Comparison of ENCODE assay signal across 21 mouse cellular contexts in genomic region chr12:101740045-101740444, GRCm38 (mm10). TPM values are rescaled to one million over a fixed set of nuclear protein-coding genes. Genes with fewer than 3 reads are reported as not detected.
A peak's percentile ranks its signal among the peaks of the same experiment; 100 is the strongest.
DNase-seq lines count a peak whose midpoint lies in the region; ATAC-seq and TF ChIP-seq lines count a peak whose summit lies in the region.
"Had no signal": no experiment of that assay in that cellular context is flagged by ENCODE, and none has a peak within 500 bp of the region (broad histone marks: within the 10 kb centered on the region; RNA-seq: fewer than 3 reads in every experiment).

No protein-coding gene starts in this region.

- no peak overlapping the region for H3K4me3 ChIP-seq in kidney, embryonic 16.5 days (ENCODE audit: low read length)
- H3K4me3 ChIP-seq in MEL (ENCODE audit: control insufficient read depth in 1 of 2, insufficient read depth in 1 of 2, low read depth in 2 of 2, low read length in 2 of 2) = no peak overlapping the region
- no peak overlapping the region for H3K4me3 ChIP-seq in midbrain, embryonic 13.5 days (replicated peaks)
- H3K4me3 ChIP-seq: embryonic facial prominence, embryonic 12.5 days; left cerebral cortex, adult 2 months; lung, embryonic 15.5 days; neural tube, embryonic 12.5 days had no signal

- TF ChIP-seq POLR2A in MEL (IDR thresholded peaks at IDR 0.05; ENCODE audit: control insufficient read depth in 1 of 2, insufficient read depth in 1 of 2, low read depth in 1 of 2, low read length in 2 of 2, poor library complexity in 1 of 2) = no peak

- H3K9ac ChIP-seq in kidney, embryonic 16.5 days (replicated peaks; ENCODE audit: low read length) = no peak overlapping the region
- no peak overlapping the region for H3K9ac ChIP-seq in MEL (ENCODE audit: control insufficient read depth, low read depth, low read length, poor library complexity, severe bottlenecking)
- no peak overlapping the region for H3K9ac ChIP-seq in midbrain, embryonic 13.5 days (replicated peaks)
- H3K9ac ChIP-seq: embryonic facial prominence, embryonic 12.5 days; forebrain, postnatal 0 days; hindbrain, embryonic 14.5 days; lung, embryonic 15.5 days; neural tube, embryonic 12.5 days had no signal

- H3K79me2 ChIP-seq in MEL (ENCODE audit: control insufficient read depth, insufficient read depth, low read length, poor library complexity) = no peaks in the 10 kb centered on the region

- TF ChIP-seq RAD21 in MEL (IDR thresholded peaks at IDR 0.05; ENCODE audit: low read depth, low read length) = no peak

- peak overlapping the region; percentile 52; the same call in 1 of the 2 replicates for H3K27ac ChIP-seq in kidney, embryonic 16.5 days (ENCODE audit: low read length)
- no peak overlapping the region for H3K27ac ChIP-seq in MEL (ENCODE audit: control insufficient read depth, low read depth, low read length)
- H3K27ac ChIP-seq in midbrain, embryonic 13.5 days = no peak overlapping the region
- H3K27ac ChIP-seq: embryonic facial prominence, embryonic 12.5 days; hindbrain, embryonic 14.5 days; left cerebral cortex, adult 2 months; lung, embryonic 15.5 days; neural tube, embryonic 12.5 days had no signal

- no peak for DNase-seq in kidney, adult 11 months
- peak; percentile 12 for DNase-seq in A20 (ENCODE audit: low read depth, low spot score)
- DNase-seq in MEL (ENCODE audit: low read depth, low spot score) = peak; percentile 41
- DNase-seq in kidney, postnatal 36 days = peak; percentile 32 to 58
- no peak for DNase-seq in right cerebral cortex, adult 18-20 months
- DNase-seq: adrenal gland, adult 8-10 months; cerebellum, adult 11-12 months; cerebellum, postnatal 25 days; forebrain, postnatal 0 days; gastrocnemius, postnatal 14 days; heart, postnatal 14 days; right cerebral cortex, postnatal 14 days had no signal

- no peak for ATAC-seq in kidney, embryonic 16.5 days (ENCODE audit: low FRiP score, low TSS enrichment)
- ATAC-seq in midbrain, embryonic 13.5 days = no peak
- ATAC-seq: forebrain, postnatal 0 days; intestine, embryonic 16.5 days had no signal

- WGBS in kidney, embryonic 16.5 days = 12% methylated on average over 2 of the region's 2 CpGs
- 85% methylated on average over 2 of the region's 2 CpGs for WGBS in midbrain, embryonic 13.5 days

- no peaks in the 10 kb centered on the region for H3K9me3 ChIP-seq in kidney, embryonic 16.5 days (ENCODE audit: low read length)
- H3K9me3 ChIP-seq in MEL (replicated peaks; ENCODE audit: insufficient read depth, low read length) = no peaks in the 10 kb centered on the region
- no peaks in the 10 kb centered on the region for H3K9me3 ChIP-seq in midbrain, embryonic 13.5 days
- H3K9me3 ChIP-seq: embryonic facial prominence, embryonic 12.5 days; lung, embryonic 15.5 days; neural tube, embryonic 12.5 days had no signal

- H3K36me3 ChIP-seq in kidney, embryonic 16.5 days (ENCODE audit: insufficient read depth, low read length) = no peaks in the 10 kb centered on the region
- H3K36me3 ChIP-seq in MEL (ENCODE audit: control insufficient read depth in 1 of 2, insufficient read depth in 2 of 2, low read length in 2 of 2) = no peaks in the 10 kb centered on the region
- no peaks in the 10 kb centered on the region for H3K36me3 ChIP-seq in midbrain, embryonic 13.5 days
- H3K36me3 ChIP-seq: embryonic facial prominence, embryonic 12.5 days; lung, embryonic 15.5 days; neural tube, embryonic 12.5 days had no signal

- TF ChIP-seq CTCF in MEL (IDR thresholded peaks at IDR 0.05 in 2 of 3, conservative IDR thresholded peaks at IDR 0.05 in 1 of 3; ENCODE audit: control insufficient read depth in 1 of 3, insufficient read depth in 1 of 3, low read depth in 2 of 3, low read length in 3 of 3, poor library complexity in 1 of 3, severe bottlenecking in 1 of 3) = no peak

- no peak overlapping the region for H3K4me2 ChIP-seq in kidney, embryonic 16.5 days (replicated peaks; ENCODE audit: low read depth, low read length)
- H3K4me2 ChIP-seq in midbrain, embryonic 13.5 days (replicated peaks) = no peak overlapping the region
- H3K4me2 ChIP-seq: embryonic facial prominence, embryonic 12.5 days; hindbrain, embryonic 14.5 days; lung, embryonic 15.5 days; neural tube, embryonic 12.5 days had no signal

- TF ChIP-seq EP300 in MEL (IDR thresholded peaks at IDR 0.05; ENCODE audit: low read depth in 1 of 2, low read length in 2 of 2) = no peak

- peaks cover 7% of the 10 kb centered on the region; the same call in 1 of the 2 replicates for H3K4me1 ChIP-seq in kidney, embryonic 16.5 days (ENCODE audit: insufficient read depth, low read length)
- H3K4me1 ChIP-seq in MEL (ENCODE audit: control insufficient read depth in 1 of 2, insufficient read depth in 2 of 2, low read length in 2 of 2) = no peaks in the 10 kb centered on the region
- H3K4me1 ChIP-seq in midbrain, embryonic 13.5 days (replicated peaks) = no peaks in the 10 kb centered on the region
- H3K4me1 ChIP-seq: embryonic facial prominence, embryonic 12.5 days; lung, embryonic 15.5 days; neural tube, embryonic 12.5 days had no signal

- H3K27me3 ChIP-seq in kidney, embryonic 16.5 days (ENCODE audit: insufficient read depth, low read length) = no peaks in the 10 kb centered on the region
- no peaks in the 10 kb centered on the region; a peak in 2 of 4 replicates for H3K27me3 ChIP-seq in MEL (ENCODE audit: control insufficient read depth in 1 of 2, insufficient read depth in 2 of 2, low read length in 2 of 2)
- no peaks in the 10 kb centered on the region for H3K27me3 ChIP-seq in midbrain, embryonic 13.5 days
- H3K27me3 ChIP-seq: embryonic facial prominence, embryonic 12.5 days; lung, embryonic 15.5 days; neural tube, embryonic 12.5 days had no signal

TF ChIP-seq in MEL, 35 proteins besides CTCF, POLR2A, EP300 and RAD21:
- TF ChIP-seq MAZ (IDR thresholded peaks at IDR 0.05; ENCODE audit: low read depth, low read length) = no peak
- no peak for TF ChIP-seq CHD1 (IDR thresholded peaks at IDR 0.05; ENCODE audit: low read depth, low read length)
- no peak for TF ChIP-seq E2F4 (IDR thresholded peaks at IDR 0.05; ENCODE audit: borderline replicate concordance, low read depth, low read length)
- no peak for TF ChIP-seq ZMIZ1 (IDR thresholded peaks at IDR 0.05; ENCODE audit: low read depth, low read length)
- TF ChIP-seq POLR2AphosphoS5 (IDR thresholded peaks at IDR 0.05; ENCODE audit: borderline replicate concordance, low read depth, low read length) = no peak
- no peak for TF ChIP-seq ZNF384 (IDR thresholded peaks at IDR 0.05; ENCODE audit: low read depth, low read length)
- no peak for TF ChIP-seq ZC3H11A (IDR thresholded peaks at IDR 0.05; ENCODE audit: low read depth, low read length)
- TF ChIP-seq USF2 (IDR thresholded peaks at IDR 0.05; ENCODE audit: borderline replicate concordance in 1 of 2, insufficient read depth in 1 of 2, low read depth in 1 of 2, low read length in 2 of 2) = no peak
- TF ChIP-seq NELFE (IDR thresholded peaks at IDR 0.05; ENCODE audit: low read depth, low read length) = no peak
- TF ChIP-seq MAFK (IDR thresholded peaks at IDR 0.05; ENCODE audit: borderline replicate concordance, low read depth, low read length) = no peak
- TF ChIP-seq ETS1 (IDR thresholded peaks at IDR 0.05; ENCODE audit: low read depth, low read length) = no peak
- TF ChIP-seq MAX (IDR thresholded peaks at IDR 0.05; ENCODE audit: low read length) = no peak
- TF ChIP-seq MYC (IDR thresholded peaks at IDR 0.05; ENCODE audit: low read depth, low read length) = no peak
- no peak for TF ChIP-seq GATA1 (IDR thresholded peaks at IDR 0.05; ENCODE audit: low read depth, low read length)
- TF ChIP-seq TBP (IDR thresholded peaks at IDR 0.05; ENCODE audit: low read depth, low read length) = no peak

RNA-seq across cellular contexts. Expression of gene Tc2n, which starts 21.7 kb away (rescaled TPM):
- polyA plus RNA-seq in kidney, embryonic 16.5 days (2015; fragmentation: Nextera tagmentation; extraction: Ambion mirVana) = 0.80 TPM in 2 replicates
- not detected in 2 replicates for total RNA-seq in MEL (2012; rRNA removed)
- under 1 TPM in 1 of 2 experiments, not detected in 1; 0.49 TPM for polyA plus RNA-seq in MEL (2012; ENCODE audit: insufficient read depth in 1 of 2, insufficient read length in 2 of 2, low read depth in 1 of 2, low replicate concordance in 2 of 2, missing spikeins in 1 of 2)
- polyA plus RNA-seq in midbrain, embryonic 13.5 days (2015; fragmentation: Nextera tagmentation; extraction: Ambion mirVana) = 0.09 and 0.21 TPM in 2 replicates
- total RNA-seq: megakaryocyte-erythroid progenitor cell, adult 5-6 weeks had no signal
- polyA plus RNA-seq: neural tube, embryonic 12.5 days had no signal

Comparison
In these comparisons a context has a peak if more than half of its experiments do, and no peak if none do; other contexts are left out.
1. DNase-seq: peak in A20 (single experiment), MEL (single experiment) and kidney, postnatal 36 days (2 of 2); none in kidney, adult 11 months (single experiment) and right cerebral cortex, adult 18-20 months (single experiment).